Mouse (Mus musculus) CH12.LX (cell line): ENCODE measurements at regions not wholly inside any gene's neighbourhood (a gene's known extent, or its start where the extent isn't known, plus 50 kb on each side); places are given as distances from the start of the nearest gene placed in this dataset.

ENCODE experiments used
- DNase-seq: peaks from one replicate; pipeline ENCODE4 v3.0.0-alpha.2; 2013; ENCODE audit errors: extremely low read depth
- H3K27ac ChIP-seq: 2 replicates; pipeline ENCODE4 v1.5.1; 2012; ENCODE audit warnings: low read depth, mild to moderate bottlenecking, control low read depth, moderate library complexity; ENCODE audit not compliant: insufficient read depth
- H3K27me3 ChIP-seq: replicated peaks from 2 replicates; pipeline ENCODE3; 2012; ENCODE audit warnings: inconsistent platforms
- H3K36me3 ChIP-seq, 2 experiments: replicated peaks in 1 of 2; 2 replicates each; pipeline versions ENCODE3 to v1.6.1; 2012; ENCODE audit warnings: inconsistent platforms in 1 of 2, low read length in 1 of 2, mild to moderate bottlenecking in 1 of 2, mixed read lengths in 1 of 2, moderate library complexity in 1 of 2; ENCODE audit not compliant: control insufficient read depth in 1 of 2, insufficient read depth in 1 of 2
- H3K4me1 ChIP-seq, 2 experiments: 2 replicates each; pipeline ENCODE4 v1.6.1; 2012; ENCODE audit warnings: inconsistent platforms in 1 of 2, moderate library complexity in 1 of 2; ENCODE audit not compliant: insufficient read depth in 2 of 2, control insufficient read depth in 1 of 2
- H3K4me2 ChIP-seq: 2 replicates; pipeline ENCODE4 v1.6.1; 2012; ENCODE audit warnings: low read depth, mild to moderate bottlenecking, control low read depth; ENCODE audit not compliant: poor library complexity, insufficient read depth, severe bottlenecking
- H3K4me3 ChIP-seq, 3 experiments: fragments of 150-350 bp in 1 of 3; sonication (generic) in 1 of 3; replicated peaks in 1 of 3; 2 replicates each; pipeline versions ENCODE3 to v1.5.1; 2011 to 2012; ENCODE audit warnings: low read depth in 2 of 3, low read length in 2 of 3, mild to moderate bottlenecking in 2 of 3, moderate library complexity in 2 of 3, control low read depth in 1 of 3, improper control_type of control experiment in 1 of 3, inconsistent platforms in 1 of 3, mixed read lengths in 1 of 3; ENCODE audit not compliant: poor library complexity in 1 of 3
- H3K79me2 ChIP-seq: replicated peaks from 2 replicates; pipeline ENCODE4 v1.6.1; 2012; ENCODE audit warnings: mild to moderate bottlenecking, moderate library complexity; ENCODE audit not compliant: control insufficient read depth, poor library complexity, insufficient read depth, severe bottlenecking; ENCODE audit errors: extremely low read depth
- H3K9ac ChIP-seq: 2 replicates; pipeline ENCODE4 v1.6.1; 2012; ENCODE audit warnings: low read depth, mild to moderate bottlenecking, control low read depth, moderate library complexity; ENCODE audit not compliant: insufficient read depth
- H3K9me3 ChIP-seq: replicated peaks from 2 replicates; pipeline ENCODE3; 2012; ENCODE audit warnings: low read length, inconsistent platforms, mixed read lengths
- CHD1 ChIP-seq: IDR thresholded peaks from 2 replicates; pipeline ENCODE4 v1.6.1; 2012; ENCODE audit warnings: low read depth, low read length, improper control_type of control experiment, inconsistent platforms
- CTCF ChIP-seq, 2 experiments: IDR thresholded peaks in 1 of 2; conservative IDR thresholded peaks in 1 of 2; 2 replicates each; pipeline ENCODE4 v1.5.1; 2011 to 2012; ENCODE audit warnings: low read depth in 2 of 2, low read length in 2 of 2, improper control_type of control experiment in 1 of 2, inconsistent platforms in 1 of 2, mild to moderate bottlenecking in 1 of 2, moderate library complexity in 1 of 2
- ELF1 ChIP-seq: IDR thresholded peaks from 2 replicates; pipeline ENCODE4 v1.6.1; 2014; ENCODE audit warnings: low read depth, mild to moderate bottlenecking, inconsistent platforms, low read length, improper control_type of control experiment
- GABPA ChIP-seq: IDR thresholded peaks from 2 replicates; pipeline ENCODE4 v1.6.1; 2012; ENCODE audit warnings: low read depth, low read length, improper control_type of control experiment, inconsistent platforms; ENCODE audit not compliant: insufficient replicate concordance
- JUND ChIP-seq: conservative IDR thresholded peaks from 2 replicates; pipeline ENCODE4 v1.6.1; 2011; ENCODE audit warnings: low read depth, low read length, improper control_type of control experiment
- KAT2A ChIP-seq: IDR thresholded peaks from 2 replicates; pipeline ENCODE4 v1.6.1; 2012; ENCODE audit warnings: low read length, improper control_type of control experiment, inconsistent platforms; ENCODE audit not compliant: insufficient replicate concordance
- MAX ChIP-seq: IDR thresholded peaks from 2 replicates; pipeline ENCODE4 v1.6.1; 2011; ENCODE audit warnings: low read length, improper control_type of control experiment
- MAZ ChIP-seq: IDR thresholded peaks from 2 replicates; pipeline ENCODE4 v1.6.1; 2012; ENCODE audit warnings: low read depth, mild to moderate bottlenecking, inconsistent platforms, low read length, improper control_type of control experiment, moderate library complexity
- MEF2A ChIP-seq: IDR thresholded peaks from 2 replicates; pipeline ENCODE4 v1.6.1; 2014; ENCODE audit warnings: low read depth, mild to moderate bottlenecking, inconsistent platforms, low read length, improper control_type of control experiment, borderline replicate concordance
- MXI1 ChIP-seq: IDR thresholded peaks from 2 replicates; pipeline ENCODE4 v1.6.1; 2011; ENCODE audit warnings: mild to moderate bottlenecking, low read depth, low read length, improper control_type of control experiment
- MYC ChIP-seq: IDR thresholded peaks from 2 replicates; pipeline ENCODE4 v1.6.1; 2011; ENCODE audit warnings: low read depth, mild to moderate bottlenecking, improper control_type of control experiment, low read length
- NRF1 ChIP-seq: IDR thresholded peaks from 2 replicates; pipeline ENCODE4 v1.6.1; 2014; ENCODE audit warnings: low read depth, mild to moderate bottlenecking, inconsistent platforms, low read length, improper control_type of control experiment, moderate library complexity
- PAX5 ChIP-seq: IDR thresholded peaks from 2 replicates; pipeline ENCODE4 v1.6.1; 2012; ENCODE audit warnings: low read length, inconsistent platforms, mixed read lengths
- POLR2A ChIP-seq: IDR thresholded peaks from 2 replicates; pipeline ENCODE4 v1.6.1; 2011; ENCODE audit warnings: low read depth, mild to moderate bottlenecking, improper control_type of control experiment, low read length
- POLR2AphosphoS2 ChIP-seq: IDR thresholded peaks from 2 replicates; pipeline ENCODE4 v1.6.1; 2011; ENCODE audit warnings: low read depth, low read length, improper control_type of control experiment
- RCOR1 ChIP-seq: conservative IDR thresholded peaks from 2 replicates; pipeline ENCODE4 v1.6.1; 2012; ENCODE audit warnings: low read depth, mild to moderate bottlenecking, inconsistent platforms, low read length, improper control_type of control experiment
- SMC3 ChIP-seq: IDR thresholded peaks from 2 replicates; pipeline ENCODE4 v1.6.1; 2011; ENCODE audit warnings: low read depth, low read length, improper control_type of control experiment
- TCF12 ChIP-seq: IDR thresholded peaks from 2 replicates; pipeline ENCODE4 v1.6.1; 2014; ENCODE audit warnings: low read depth, mild to moderate bottlenecking, inconsistent platforms, low read length, improper control_type of control experiment
- USF1 ChIP-seq: IDR thresholded peaks from 2 replicates; pipeline ENCODE4 v1.6.1; 2014; ENCODE audit warnings: low read depth, mild to moderate bottlenecking, inconsistent platforms, low read length, improper control_type of control experiment
- ZKSCAN1 ChIP-seq: IDR thresholded peaks from 2 replicates; pipeline ENCODE4 v1.6.1; 2012; ENCODE audit warnings: low read depth, inconsistent platforms, low read length, improper control_type of control experiment, borderline replicate concordance
- ZMIZ1 ChIP-seq: IDR thresholded peaks from 2 replicates; pipeline ENCODE4 v1.6.1; 2012; ENCODE audit warnings: low read depth, mild to moderate bottlenecking, inconsistent platforms, low read length, improper control_type of control experiment
- ZNF384 ChIP-seq: IDR thresholded peaks from 2 replicates; pipeline ENCODE4 v1.6.1; 2012; ENCODE audit warnings: low read depth, low read length, improper control_type of control experiment, inconsistent platforms
- dilution Hi-C: fragments of 300-500 bp; cut with MboI; formaldehyde crosslinking; loops from 2 replicates; pipeline ENCODE4 v1.14.3; 2020; ENCODE audit warnings: low sequenced_read_pairs; ENCODE audit not compliant: extremely low pct_unique_long_range_greater_than_20kb, extremely low pct_ligation_motif_present
- in situ Hi-C: fragments of 300-500 bp; cut with MboI; formaldehyde crosslinking; loops from 3 replicates; pipeline ENCODE4 v1.14.3; 2019; ENCODE audit warnings: low sequenced_read_pairs, low pct_ligation_motif_present, low pct_unique_long_range_greater_than_20kb, mixed read lengths

- in situ Hi-C loops = no loop called here
- Histone ChIP-seq H3K4me3 (no peak overlapping the region), H3K4me1 (peaks cover 6 to 39% of the 10 kb centered on the region in 2 experiments), H3K4me2 (no peak overlapping the region), H3K27me3 (no peaks in the 10 kb centered on the region), H3K27ac (no peak overlapping the region), H3K36me3 (no peaks in the 10 kb centered on the region), H3K9me3 (no peaks in the 10 kb centered on the region), H3K9ac (no peak overlapping the region), H3K79me2 (no peaks in the 10 kb centered on the region)
- no peak for DNase-seq
- dilution Hi-C loops = no loop called here
- TF ChIP-seq CHD1 = no peak
- TF ChIP-seq ELF1 = no peak
- TF ChIP-seq NRF1 = no peak
- TF ChIP-seq ZKSCAN1 = no peak
- no peak for TF ChIP-seq PAX5
- no peak for TF ChIP-seq RCOR1
- TF ChIP-seq CTCF (conservative IDR thresholded peaks at IDR 0.05 in 1 of 2, IDR thresholded peaks at IDR 0.05 in 1 of 2; ENCODE audit: low read depth in 2 of 2, low read length in 2 of 2) = no peak
- no peak for TF ChIP-seq ZMIZ1
- TF ChIP-seq KAT2A = no peak
- no peak for TF ChIP-seq POLR2AphosphoS2
- TF ChIP-seq MAZ = no peak
- no peak for TF ChIP-seq MAX
- no peak for TF ChIP-seq USF1
- TF ChIP-seq ZNF384 = no peak
- TF ChIP-seq MXI1 = no peak
- no peak for TF ChIP-seq MYC
- no peak for TF ChIP-seq JUND
- no peak for TF ChIP-seq MEF2A
- no peak for TF ChIP-seq SMC3
These were observed 74.1 kb upstream of the Card11 start for GRCm38 (mm10) chr5:141074457-141074856.

GRCm38 (mm10) chr5:141076158-141076557, 75.8 kb upstream of the Card11 start:
- Histone ChIP-seq H3K4me1 (peaks cover 6 to 49% of the 10 kb centered on the region in 2 experiments), H3K36me3 (no peaks in the 10 kb centered on the region), H3K27ac (peak overlapping the region; percentile 79)
- TF ChIP-seq SMC3 = peak; percentile 34
- TF ChIP-seq POLR2A = no peak
- TF ChIP-seq USF1 = no peak
- no peak for TF ChIP-seq GABPA
- peak; percentile 30; the same call in 1 of the 2 replicates for TF ChIP-seq TCF12
- TF ChIP-seq, all 38 proteins: peak for 2
- Histone ChIP-seq H3K9ac (no peak overlapping the region), H3K4me3 (no peak overlapping the region), H3K4me2 (no peak overlapping the region; the same call in 1 of the 2 replicates), H3K27me3 (no peaks in the 10 kb centered on the region), H3K79me2 (no peaks in the 10 kb centered on the region), H3K9me3 (no peaks in the 10 kb centered on the region)
- in situ Hi-C loops = no loop called here
- peak; percentile 70 for DNase-seq
- dilution Hi-C loops = no loop called here
